Mouse (Mus musculus) heart, postnatal 14 days (tissue): ENCODE measurements at regions not wholly inside any gene's neighbourhood (a gene's known extent, or its start where the extent isn't known, plus 50 kb on each side); places are given as distances from the start of the nearest gene placed in this dataset.

Experiments
- DNase-seq, 2 experiments: peaks; one replicate each; pipeline ENCODE4 v3.0.0; 2021 to 2022
- intact Hi-C: fragments of 180-260 bp; cut with DNase I; formaldehyde crosslinking; loops from one replicate; pipeline ENCODE4 v1.15.1; 2025

DNA sequence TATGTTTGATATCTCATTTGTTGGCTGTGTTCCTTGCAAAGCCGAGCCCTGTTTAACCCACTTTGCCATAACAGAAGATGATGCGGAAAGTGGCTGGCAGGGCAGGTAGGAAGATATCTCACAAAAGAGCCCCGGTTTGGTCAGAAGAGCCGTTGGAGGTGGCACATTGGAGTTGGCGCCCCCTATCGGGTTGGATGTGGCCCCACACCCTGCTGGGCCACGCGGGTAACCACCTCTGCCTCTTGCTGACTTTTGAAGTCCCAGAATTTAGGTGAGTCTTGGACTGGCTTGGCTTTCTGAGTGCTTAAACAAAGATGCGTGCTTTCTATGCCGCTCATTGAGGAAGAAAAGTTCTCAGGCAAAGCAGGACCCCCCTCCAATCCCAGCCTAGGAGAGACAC, 56.1 kb downstream of the Gm4791 start:
- no peak for DNase-seq
- intact Hi-C loops: no loop called here

DNA sequence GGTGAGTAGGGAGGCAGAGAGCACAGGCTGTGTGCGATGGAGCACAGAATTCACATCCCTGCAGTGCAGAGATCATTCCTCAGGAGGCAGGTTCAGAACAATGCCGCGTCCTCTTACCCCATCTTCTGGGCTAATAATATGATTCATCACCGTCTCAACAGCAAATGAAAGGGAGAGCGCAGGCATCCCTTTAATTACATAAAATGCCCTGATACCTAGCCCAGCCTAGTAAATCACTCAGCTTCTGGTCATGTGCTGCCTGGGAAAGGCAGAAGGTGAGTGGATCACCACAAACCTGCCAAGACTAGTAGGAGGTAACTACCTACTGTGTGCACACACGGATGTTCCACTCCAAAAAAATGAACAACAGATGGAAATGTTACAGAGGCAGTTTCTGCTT, 57.0 kb downstream of the Gm4791 start:
- intact Hi-C loops: no loop called here

DNA sequence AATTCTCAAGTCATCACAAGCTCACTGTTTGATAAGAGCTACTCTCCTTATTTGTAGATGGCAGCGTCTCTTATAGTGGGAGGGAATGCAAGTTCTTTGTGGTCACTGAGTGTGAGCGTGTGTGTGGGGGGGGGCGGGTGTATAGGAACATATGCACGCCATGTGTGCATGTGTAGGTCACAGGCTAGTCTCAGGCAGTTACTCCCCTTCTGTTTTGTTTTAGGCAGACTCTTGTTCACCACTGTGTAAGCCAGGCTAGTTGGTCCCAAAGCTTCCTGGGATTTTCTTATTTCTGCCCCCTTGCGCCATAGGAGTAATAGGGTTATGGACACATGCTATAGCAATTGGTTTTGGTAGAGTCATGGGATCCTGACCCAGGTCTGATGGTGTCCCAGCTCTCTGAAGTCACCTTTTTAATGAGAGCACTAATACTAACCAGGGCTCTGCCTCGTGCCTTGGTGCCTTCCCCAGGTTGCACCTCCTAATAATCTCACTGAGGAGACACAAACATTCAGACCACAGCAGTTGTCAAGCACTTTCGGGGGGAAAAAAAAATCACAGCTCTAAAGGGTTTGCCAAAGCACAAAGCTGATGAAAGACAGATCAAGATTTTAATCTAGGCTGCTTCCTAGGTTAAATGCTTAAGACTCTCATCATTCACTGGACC, 60.9 kb downstream of the Gm4791 start:
- no peak for DNase-seq
- intact Hi-C loops: no loop called here

More for the DNA sequence above, 57.0 kb downstream of the Gm4791 start:
- no peak for DNase-seq

DNA sequence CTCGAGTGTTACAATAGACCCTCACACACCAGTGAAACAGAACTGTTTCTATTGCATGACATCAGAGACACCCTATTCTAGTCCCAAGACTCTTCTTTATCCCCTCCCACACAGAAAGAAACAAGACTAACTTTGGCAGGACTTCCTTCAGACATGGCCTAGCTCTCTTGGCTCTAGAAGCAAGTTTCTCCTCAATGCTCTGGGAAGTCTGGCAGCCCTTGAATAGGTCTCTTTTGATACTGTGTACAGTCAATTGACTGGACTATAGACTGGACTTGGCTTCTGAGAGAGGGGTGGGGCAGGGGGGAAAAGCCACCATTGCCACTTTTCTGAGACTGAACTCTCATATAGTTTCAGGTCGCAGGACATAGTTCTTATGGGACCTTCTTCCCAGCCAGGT, 62.2 kb downstream of the Gm4791 start:
- intact Hi-C loops: no loop called here

DNA sequence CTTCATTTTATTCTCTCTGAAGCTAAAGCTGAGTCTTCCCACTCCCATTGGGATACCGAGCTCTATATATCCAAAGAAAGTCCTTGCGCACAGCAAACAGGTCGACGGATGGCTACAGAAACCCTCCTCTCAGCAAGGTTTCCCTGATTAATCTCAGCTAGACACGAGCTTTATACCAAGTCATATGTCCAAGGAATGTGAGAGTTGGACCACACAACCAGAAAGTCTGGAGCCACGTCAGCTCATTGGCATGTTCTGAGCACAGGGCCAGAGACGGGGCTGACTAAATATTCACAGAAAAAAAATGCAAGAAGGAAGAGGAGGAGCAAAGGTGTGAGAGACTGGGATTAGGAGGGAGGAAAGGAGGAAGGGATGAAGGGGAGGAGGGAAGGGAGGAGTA, 64.0 kb downstream of the Gm4791 start:
- intact Hi-C loops: no loop called here

More for the DNA sequence above, 62.2 kb downstream of the Gm4791 start:
- DNase-seq: no peak

DNA sequence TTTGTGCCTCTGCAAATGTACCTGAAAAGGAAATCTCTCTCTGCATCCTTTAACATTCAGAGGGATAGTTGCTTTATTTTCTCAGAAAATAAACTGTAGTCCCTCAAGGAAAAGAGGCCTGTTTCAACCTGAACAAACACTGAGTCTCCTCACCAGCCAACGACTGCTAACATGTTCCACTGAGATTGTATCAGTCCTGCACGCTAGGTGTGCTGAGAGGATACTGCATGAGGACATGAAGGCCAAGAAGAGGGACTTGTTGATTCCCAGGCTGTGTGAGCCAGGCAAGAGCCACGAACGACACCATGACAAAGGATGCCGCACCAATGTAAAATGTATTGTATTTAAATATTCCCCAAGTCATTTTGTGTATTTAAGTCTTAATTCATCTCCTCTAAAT, 65.2 kb downstream of the Gm4791 start:
- no peak for DNase-seq
- intact Hi-C loops: no loop called here

More for the DNA sequence above, 64.0 kb downstream of the Gm4791 start:
- peak in 1 of 2 experiments; percentile 9 for DNase-seq

DNA sequence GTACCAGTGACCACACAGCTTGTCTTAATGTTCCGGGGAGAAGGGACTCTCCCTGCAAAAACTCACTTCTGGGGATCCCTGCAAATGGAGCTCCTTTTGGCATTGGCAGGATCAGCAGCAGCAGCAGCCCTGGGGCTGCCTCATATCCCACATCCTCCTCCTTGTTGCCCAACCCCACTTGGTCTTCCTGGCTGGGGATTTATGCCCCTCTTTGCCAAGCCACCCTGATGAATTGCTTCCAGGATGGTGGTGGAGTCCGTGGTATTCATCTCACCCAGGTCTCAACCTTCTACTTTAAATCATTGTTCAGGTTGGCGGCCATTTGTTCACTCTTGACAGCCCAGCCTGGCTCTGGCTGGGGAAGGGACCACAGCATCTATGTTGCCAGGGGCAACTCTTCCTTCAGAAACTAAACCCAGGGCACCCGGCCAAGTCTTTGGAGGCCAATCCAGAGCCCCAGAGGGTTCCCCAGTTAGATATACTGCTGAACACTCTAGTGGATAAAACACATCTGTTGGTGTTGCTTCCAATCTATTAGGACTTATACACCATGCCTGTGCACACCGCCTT, 66.0 kb downstream of the Gm4791 start:
- no peak for DNase-seq
- intact Hi-C loops: no loop called here

DNA sequence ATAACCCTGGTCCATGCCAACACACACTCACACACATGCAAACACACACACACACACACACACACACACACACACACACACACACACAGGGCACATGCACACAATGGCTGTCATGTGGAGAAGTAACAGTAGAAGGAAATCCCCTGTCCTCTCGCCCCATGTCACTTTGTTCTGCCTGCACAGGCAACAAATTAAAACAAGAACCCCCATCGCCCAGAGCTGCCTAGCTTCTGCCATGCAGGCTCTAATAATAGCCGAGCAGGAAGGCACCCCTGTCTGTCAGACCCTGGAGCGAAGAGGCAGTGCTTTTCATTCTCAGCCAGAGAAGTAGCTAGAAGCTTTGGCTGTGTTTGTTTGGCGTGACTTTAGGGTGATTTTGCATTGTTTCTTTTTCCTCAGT, 70.9 kb downstream of the Gm4791 start:
- DNase-seq: no peak
- intact Hi-C loops: no loop called here

DNA sequence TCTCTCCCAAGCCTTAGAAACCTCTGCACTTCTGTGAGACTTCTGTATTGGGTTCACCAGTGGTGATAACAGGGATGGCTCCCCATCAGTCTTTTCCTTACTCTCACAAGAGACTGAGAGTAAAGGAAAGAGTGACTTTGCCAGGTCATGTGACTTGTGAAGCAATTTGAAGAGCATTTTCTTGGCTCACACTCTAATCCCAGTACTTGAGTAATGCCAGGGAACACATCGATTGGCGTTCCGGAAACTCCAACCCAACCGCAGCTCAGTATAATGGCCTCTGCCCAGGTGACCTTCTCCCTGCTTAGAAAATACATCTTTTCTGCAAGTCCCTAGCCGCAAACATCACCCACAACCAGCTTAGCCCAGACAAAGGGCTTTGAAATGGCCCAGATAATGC, 72.4 kb downstream of the Gm4791 start:
- intact Hi-C loops: no loop called here
- DNase-seq: no peak

DNA sequence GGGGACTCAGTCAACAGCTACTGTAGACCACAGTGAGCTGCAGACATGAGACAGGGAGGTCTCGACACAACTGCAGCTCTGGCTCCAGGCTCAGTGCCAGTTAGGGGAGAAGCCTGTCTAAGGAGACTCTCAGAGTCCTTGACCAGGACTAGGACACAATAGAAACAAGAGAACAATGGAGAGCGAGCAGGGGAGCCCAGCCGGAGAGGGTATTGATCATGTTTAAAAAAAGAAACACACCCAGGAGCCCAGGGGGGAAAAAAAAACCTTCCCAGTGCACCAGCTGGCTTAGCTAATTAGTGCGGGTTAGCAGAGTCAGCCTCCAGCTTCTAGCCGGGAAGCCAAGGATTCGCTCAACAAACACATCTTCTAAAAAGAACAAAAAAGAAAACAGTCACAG, 78.4 kb downstream of the Gm4791 start:
- DNase-seq: no peak
- intact Hi-C loops: no loop called here

DNA sequence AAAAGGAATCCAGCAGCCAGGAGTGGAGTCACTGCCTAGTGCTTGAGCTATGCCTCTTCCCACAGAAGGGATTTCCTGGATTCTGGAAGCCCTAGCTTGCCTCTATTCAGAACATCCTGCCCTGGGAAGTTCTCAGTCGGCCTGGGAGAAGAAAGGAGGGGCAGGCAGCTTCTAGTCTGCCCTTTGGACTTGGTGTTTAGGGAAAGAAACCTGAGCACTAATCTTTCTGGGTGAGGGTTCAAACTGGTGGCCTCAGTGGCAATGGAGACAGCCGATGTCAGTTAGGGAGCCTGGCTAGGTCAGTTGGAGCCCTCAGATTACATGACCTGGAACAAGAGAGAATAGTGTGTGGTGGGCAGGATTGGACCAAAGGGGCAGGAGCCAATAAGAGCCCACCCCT, 78.9 kb downstream of the Gm4791 start:
- DNase-seq: no peak
- intact Hi-C loops: no loop called here

DNA sequence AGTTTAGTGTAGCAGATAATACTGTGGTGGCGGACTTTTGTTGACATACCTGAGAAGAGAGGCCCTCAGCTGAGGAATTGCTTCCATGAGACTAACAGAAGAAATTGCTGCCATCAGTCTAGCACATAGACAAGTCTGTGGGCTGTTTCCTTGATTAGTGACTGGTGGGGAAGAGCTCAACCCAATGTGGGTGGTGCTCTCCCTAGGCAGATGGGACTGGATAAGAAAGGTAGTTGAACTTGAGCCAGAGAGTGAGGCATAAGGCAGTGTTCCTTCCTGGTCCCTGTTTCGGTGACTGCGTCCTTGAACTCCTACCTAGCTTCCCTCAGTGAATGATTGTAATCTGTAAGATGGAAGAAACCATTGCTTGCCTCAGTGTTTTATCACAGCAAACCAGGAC, 79.4 kb downstream of the Gm4791 start:
- intact Hi-C loops: no loop called here
- DNase-seq: no peak

DNA sequence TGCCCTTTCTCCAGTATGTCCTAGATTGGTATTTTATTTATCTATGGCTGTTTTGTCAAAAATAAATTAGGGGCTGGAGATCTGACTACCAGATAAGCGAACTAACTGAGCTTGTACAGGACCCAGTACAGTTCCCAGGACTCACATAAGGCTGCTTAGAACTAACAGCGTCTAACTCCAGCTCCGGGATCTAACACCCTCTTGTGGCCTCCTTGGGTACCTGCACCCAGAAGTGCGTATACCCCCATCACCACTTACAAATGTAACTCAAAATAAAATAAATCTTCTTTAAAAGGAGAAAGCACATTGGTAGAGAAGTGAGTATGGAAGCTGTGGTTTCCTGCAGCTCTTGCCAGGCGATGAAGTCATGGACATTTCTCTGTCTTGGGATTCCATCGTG, 82.9 kb downstream of the Gm4791 start:
- no peak for DNase-seq
- intact Hi-C loops: no loop called here

DNA sequence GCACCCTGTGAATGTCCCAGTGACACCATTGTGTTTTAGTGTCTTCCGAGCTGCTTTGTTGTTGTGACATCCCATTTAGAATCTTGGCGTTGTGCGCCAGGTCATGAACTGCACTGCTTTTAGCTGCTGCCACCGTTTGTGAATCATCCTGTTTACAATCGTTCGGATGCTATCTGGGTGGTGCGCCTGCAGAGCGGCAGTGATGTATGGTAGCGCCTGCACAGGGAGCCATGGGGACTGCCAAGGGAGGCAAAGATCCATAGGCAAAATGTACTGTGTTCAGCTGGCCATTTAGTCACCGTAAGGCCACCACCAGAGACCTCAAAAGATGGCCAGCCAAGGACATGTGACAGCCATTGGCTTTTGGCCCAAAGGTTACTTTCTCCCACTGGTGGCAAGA, 93.3 kb downstream of the Gm4791 start:
- intact Hi-C loops: no loop called here

DNA sequence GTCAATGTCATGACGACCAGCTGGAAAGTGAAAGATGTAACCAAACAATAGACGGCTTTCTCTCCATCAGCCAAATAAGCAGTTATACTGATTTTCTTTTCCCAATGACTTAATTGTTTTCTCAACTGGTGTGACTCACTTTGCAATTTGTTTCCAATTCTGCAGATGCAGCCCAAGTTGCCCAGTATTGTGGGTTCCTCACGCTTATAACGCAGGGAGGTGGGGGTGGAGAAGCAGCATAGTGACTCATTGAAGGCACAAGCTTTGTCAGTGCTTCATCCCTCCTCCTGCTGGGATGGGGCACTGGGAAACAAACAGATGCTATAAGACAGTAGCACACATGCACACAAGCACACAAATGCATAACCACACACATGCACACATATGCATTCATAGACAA, 97.1 kb downstream of the Gm4791 start:
- intact Hi-C loops: no loop called here

More for the DNA sequence above, 93.3 kb downstream of the Gm4791 start:
- no peak for DNase-seq

DNA sequence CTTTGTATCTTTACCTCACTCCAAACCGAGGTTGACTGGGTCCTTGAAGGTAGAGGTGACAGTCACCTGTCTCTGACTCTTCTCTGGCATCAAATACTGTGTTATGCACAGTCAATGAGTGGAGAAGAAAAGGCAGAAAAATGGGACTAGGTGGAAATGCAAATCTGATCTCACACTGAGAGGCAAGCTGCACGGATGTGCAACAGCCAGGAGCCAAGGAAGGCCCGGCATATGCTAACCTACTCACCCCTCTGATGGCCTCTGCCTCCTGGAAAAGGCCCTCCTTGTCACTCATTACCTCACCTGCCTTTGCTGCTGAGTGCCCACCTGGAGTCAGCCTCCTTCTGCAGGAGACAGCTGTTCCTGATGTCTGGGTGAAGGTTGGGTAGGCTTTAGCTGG, 104.8 kb downstream of the Gm4791 start:
- no peak for DNase-seq
- intact Hi-C loops: no loop called here

More for the DNA sequence above, 97.1 kb downstream of the Gm4791 start:
- DNase-seq: no peak

DNA sequence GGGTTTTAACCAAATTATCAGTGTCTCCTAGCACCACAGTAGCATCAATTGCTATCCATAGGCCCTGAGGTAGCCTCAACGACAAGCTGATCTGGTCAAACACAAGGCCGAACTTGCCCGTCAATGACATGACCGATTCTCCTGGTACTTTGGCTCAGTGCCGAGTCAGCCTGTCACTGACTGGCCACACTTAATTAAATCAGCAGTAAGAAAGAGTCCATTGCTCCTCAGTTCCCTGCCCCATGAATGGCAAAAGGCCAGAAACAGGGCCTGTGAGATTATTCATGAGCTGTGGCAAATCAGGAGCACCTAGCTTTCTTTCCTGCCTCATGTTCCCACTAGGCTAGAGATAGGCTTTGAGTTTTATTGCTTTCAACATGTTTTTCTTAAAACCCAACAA, 105.4 kb downstream of the Gm4791 start:
- intact Hi-C loops: no loop called here
- DNase-seq: no peak

DNA sequence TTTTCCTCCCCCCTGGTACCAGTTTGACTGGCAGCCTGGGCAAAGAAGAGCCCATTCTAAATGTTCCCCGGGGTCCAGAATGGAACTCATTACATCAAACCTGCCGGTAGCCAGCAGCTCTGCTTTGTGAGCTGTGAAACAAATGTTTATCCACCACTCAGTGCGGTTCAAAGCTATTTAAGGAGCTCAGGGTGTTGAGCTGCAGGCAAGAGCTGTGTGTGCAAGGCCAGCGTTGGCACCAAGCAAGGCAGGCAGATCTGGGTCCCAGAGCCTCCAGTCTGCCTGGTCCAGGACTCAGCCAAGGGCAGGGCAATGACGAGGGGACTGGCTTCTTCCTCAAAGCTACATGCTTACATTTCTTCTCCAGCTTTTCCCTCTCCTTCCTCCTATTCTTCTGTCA, 109.6 kb downstream of the Gm4791 start:
- no peak for DNase-seq
- intact Hi-C loops: no loop called here

DNA sequence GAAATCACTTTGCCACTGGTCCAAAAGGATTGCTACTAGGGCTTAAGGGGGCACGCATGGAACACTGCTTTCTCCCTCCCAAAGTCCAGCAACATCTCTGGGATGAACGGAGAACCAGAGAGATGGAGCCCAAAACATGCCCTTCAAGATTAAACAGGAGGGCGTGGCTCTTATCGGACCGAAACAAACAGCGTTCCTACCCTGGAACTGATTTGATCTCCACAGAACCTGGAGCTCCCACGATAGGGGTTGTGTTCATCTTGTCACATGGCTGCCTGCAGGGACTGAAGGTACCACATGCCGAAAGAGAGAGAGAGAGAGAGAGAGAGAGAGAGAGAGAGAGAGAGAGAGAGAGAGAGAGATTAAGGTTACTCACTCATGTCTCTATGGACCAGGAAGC, 120.7 kb downstream of the Gm4791 start:
- intact Hi-C loops: no loop called here
- DNase-seq: no peak

DNA sequence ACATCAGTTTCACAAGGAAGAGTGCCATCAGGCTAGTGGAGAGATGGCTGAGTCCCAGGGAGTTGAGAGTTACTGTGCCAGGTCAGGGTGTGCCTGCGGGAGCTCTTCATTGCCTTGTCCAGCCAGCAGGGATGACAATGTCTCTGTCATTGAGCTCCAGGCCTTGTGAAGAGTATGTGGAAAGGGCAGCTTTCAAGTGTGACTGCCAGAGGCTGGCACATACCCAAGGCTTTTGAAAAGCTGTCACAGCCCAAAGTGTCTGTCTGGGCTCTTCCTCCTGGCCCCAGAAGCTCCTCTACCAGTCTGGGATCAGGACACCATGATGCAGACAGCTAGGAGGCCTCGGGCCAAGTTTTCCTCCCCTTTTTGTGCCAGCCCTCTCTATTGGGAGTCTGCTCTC, 124.6 kb downstream of the Gm4791 start:
- intact Hi-C loops: no loop called here
- no peak for DNase-seq

DNA sequence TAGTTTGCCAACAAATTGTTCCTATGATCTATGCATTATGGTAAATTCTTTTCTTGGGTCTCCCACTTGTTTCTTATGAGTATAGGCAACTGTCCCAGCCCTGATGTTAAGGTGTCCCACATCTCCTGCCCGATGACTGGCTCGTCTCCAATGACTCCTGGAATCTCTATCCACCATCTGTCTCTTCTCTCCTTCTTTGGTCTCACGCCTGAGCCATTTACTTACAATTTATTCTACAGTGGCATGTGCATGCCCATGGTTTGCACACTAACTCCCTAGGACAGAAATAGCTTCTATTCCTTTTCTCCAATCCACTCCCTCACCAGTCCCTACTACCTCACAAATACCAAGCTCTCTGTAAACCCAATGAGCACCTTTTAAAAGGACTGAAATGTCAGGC, 127.0 kb downstream of the Gm4791 start:
- DNase-seq: no peak
- intact Hi-C loops: loop anchor here (5.0 kb wide), 1 partner anchor 572 kb away; no protein-coding TSS in a partner anchor

DNA sequence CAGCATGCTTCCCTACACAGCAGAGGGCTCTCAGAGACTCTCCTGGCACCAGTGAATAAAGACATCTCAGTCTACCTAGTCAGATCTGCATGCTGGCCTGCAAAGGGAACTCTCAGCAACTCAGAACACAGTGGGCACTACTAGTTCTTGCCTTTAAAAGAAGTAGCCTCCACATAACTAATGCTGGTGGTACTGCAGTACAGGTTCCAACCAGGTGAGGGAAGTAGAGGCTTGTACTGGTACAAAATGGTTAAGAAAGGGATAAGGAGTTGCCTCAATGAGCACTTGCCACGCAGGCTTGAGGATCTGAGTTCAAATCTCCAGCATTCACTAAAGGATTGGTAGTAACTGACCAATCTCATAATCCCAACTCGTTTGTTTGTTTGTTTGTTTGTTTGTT, 127.7 kb downstream of the Gm4791 start:
- peak in 1 of 2 experiments; percentile 11 for DNase-seq
- intact Hi-C loops: loop anchor here (5.0 kb wide), 1 partner anchor 571 kb away; no protein-coding TSS in a partner anchor
